Comparison of ENCODE assay signal across 19 mouse cellular contexts in genomic region chr15:103539259-103539658, GRCm38 (mm10). TPM values are rescaled to one million over a fixed set of nuclear protein-coding genes. Genes with fewer than 3 reads are reported as not detected.
"Had no signal": no experiment of that assay in that cellular context is flagged by ENCODE, and none has a peak within 500 bp of the region (broad histone marks: within the 10 kb centered on the region; RNA-seq: fewer than 3 reads in every experiment).

No protein-coding gene starts in this region.

- H3K9ac ChIP-seq: intestine, embryonic 15.5 days; liver, embryonic 14.5 days had no signal

- ATAC-seq: intestine, embryonic 15.5 days; midbrain, embryonic 13.5 days had no signal

- H3K4me3 ChIP-seq: intestine, embryonic 15.5 days; layer of hippocampus, adult 2 months; midbrain, embryonic 13.5 days had no signal

- H3K27ac ChIP-seq: intestine, embryonic 15.5 days; layer of hippocampus, adult 2 months; left cerebral cortex, adult 2 months; liver, embryonic 14.5 days; midbrain, embryonic 13.5 days; stomach, postnatal 0 days had no signal

- DNase-seq: kidney, adult 8-10 months; kidney, postnatal 36 days; liver; lung, adult 2 months; lung, postnatal 36 days; thymus, postnatal 14 days had no signal

- H3K9me3 ChIP-seq: intestine, embryonic 15.5 days; midbrain, embryonic 13.5 days had no signal

- H3K36me3 ChIP-seq: intestine, embryonic 15.5 days; midbrain, embryonic 13.5 days had no signal

- H3K4me2 ChIP-seq: intestine, embryonic 15.5 days had no signal

RNA-seq across cellular contexts. Expression of gene Ppp1r1a, which starts 1.5 kb away (rescaled TPM):
- total RNA-seq: megakaryocyte progenitor cell, adult 5-6 weeks; neutrophil, adult 5-6 weeks had no signal

RNA-seq across cellular contexts. Expression of gene Glycam1, which starts 25.6 kb away (rescaled TPM):
- total RNA-seq: left cerebral cortex, adult 2 months; megakaryocyte progenitor cell, adult 5-6 weeks; midbrain, postnatal 0 days; neutrophil, adult 5-6 weeks had no signal
- polyA plus RNA-seq: intestine, embryonic 15.5 days; limb, embryonic 11.5 days; liver, embryonic 14.5 days; lung, adult 2 months; lung, postnatal 0 days; midbrain, embryonic 13.5 days; midbrain, postnatal 0 days; neural tube, embryonic 11.5 days; urinary bladder, adult 2 months had no signal
